Mouse (Mus musculus): Measurements from ENCODE around the gene Ado.

GRCm38 (mm10) chr10:67503320-67503995 is 45.3 kb downstream of the Ado start:
- no peak for TF ChIP-seq CTCF (IDR thresholded peaks at IDR 0.05; ENCODE audit: insufficient read depth, low read length)
- TF ChIP-seq POLR2A (IDR thresholded peaks at IDR 0.05; ENCODE audit: borderline replicate concordance, extremely low read depth, low read depth, low read length), result no peak

All from lung, adult 2 months (tissue).